Mouse (Mus musculus) forebrain, embryonic 15.5 days (tissue): ENCODE measurements around the gene Fxyd7. TPM values are rescaled to one million over a fixed set of nuclear protein-coding genes. Genes with fewer than 3 reads are reported as not detected.

Experiments used
- ATAC-seq: fragments of 200-750 bp; cut with Nextera tagmentation; replicated peaks from 2 replicates; pipeline ENCODE4 v1.8.0; 2017; ENCODE audit warnings: mild to moderate bottlenecking, moderate TSS enrichment, moderate library complexity
- H3K27ac ChIP-seq: fragments of 300-500 bp; sonication (generic); replicated peaks from 2 replicates; pipeline ENCODE4 v1.5.1; 2015; ENCODE audit warnings: mild to moderate bottlenecking, inconsistent platforms
- H3K27me3 ChIP-seq: fragments of 300-500 bp; sonication (generic); 2 replicates; pipeline ENCODE4 v1.6.1; 2015; ENCODE audit warnings: inconsistent platforms
- H3K36me3 ChIP-seq: fragments of 300-500 bp; sonication (generic); 2 replicates; pipeline ENCODE4 v1.6.1; 2015; ENCODE audit warnings: mild to moderate bottlenecking, inconsistent platforms
- H3K4me1 ChIP-seq: fragments of 300-500 bp; sonication (generic); 2 replicates; pipeline ENCODE4 v1.6.1; 2015; ENCODE audit warnings: inconsistent platforms
- H3K4me2 ChIP-seq: fragments of 300-500 bp; sonication (generic); replicated peaks from 2 replicates; pipeline ENCODE4 v1.6.1; 2015; ENCODE audit warnings: mild to moderate bottlenecking, inconsistent platforms
- H3K4me3 ChIP-seq: fragments of 300-500 bp; sonication (generic); 2 replicates; pipeline ENCODE4 v1.5.1; 2015; ENCODE audit warnings: mild to moderate bottlenecking, inconsistent platforms
- H3K9ac ChIP-seq: fragments of 300-500 bp; sonication (generic); replicated peaks from 2 replicates; pipeline ENCODE4 v1.6.1; 2015; ENCODE audit warnings: mild to moderate bottlenecking, inconsistent platforms
- H3K9me3 ChIP-seq: fragments of 300-500 bp; sonication (generic); 2 replicates; pipeline ENCODE4 v1.6.1; 2016; ENCODE audit warnings: inconsistent platforms
- WGBS: fragments of 180-500 bp; shearing (Covaris S2); methylation state at CpG from one replicate; pipeline ENCODE4 v1.1.7; 2015; ENCODE audit warnings: mixed read lengths; 5-methylcytosine and 5-hydroxymethylcytosine counted together
- polyA plus RNA-seq: library from polyadenylated mRNA; unstranded; fragments of >200 nt; fragmentation: Nextera tagmentation; extraction: Ambion mirVana; gene quantifications from 2 replicates; pipeline ENCODE4 v1.2.1, GENCODE M21; 2015

Fxyd7 gene
- polyA plus RNA-seq = 49.2 and 60.4 TPM in 2 replicates

DNA sequence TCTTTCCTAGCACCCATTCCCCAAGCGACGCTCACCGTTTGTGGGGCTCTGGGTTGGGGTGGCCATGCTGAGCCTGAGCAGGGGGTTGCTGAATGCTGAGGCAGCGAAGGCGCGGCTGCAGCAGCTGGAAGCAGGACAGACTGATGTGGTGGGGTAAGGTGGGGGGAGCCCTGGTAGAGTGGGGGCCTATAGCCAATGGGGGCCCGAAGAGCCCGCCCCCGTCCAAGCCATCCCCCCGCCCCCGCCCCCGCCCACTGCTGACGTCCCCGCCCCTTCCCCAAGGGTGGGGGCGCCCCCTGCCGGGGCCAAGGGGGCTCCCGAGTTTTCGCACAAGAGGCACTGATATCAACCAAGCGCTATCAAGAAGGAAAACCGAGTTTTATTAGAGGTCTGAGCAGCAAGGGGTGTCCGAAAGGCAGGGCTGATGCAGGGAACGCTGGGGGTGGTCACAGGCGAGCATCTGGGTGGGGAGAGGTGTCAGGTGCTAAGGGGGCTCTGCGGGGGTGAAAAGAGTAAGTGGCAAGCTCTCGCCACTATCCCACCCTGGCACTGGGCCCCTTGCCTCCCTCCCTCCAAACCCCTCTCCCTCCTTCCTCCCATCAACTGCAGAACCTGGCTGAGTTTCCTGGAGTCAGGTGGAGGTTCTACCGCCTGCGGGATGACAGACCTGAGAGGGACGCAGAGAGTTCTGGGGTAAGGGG lies at the start of gene Fxyd7:
TSS of gene Fxyd7 (minus strand) at position 147 of the 701 bp plus-strand sequence.
- Histone ChIP-seq H3K27me3 (peaks cover 40% of the 10 kb centered on the region), H3K27ac (no peak within 1 kb of the TSS), H3K4me3 (peak within 1 kb of the TSS; percentile 38), H3K4me1 (peaks cover 39% of the 10 kb centered on the region), H3K9ac (peak within 1 kb of the TSS; percentile 17), H3K36me3 (no peaks in the 10 kb centered on the region), H3K9me3 (no peaks in the 10 kb centered on the region), H3K4me2 (peak within 1 kb of the TSS; percentile 54)
- under 1% methylated on average over 28 of the region's 28 CpGs for WGBS
- no peak; the same call in 1 of the 2 replicates for ATAC-seq

DNA sequence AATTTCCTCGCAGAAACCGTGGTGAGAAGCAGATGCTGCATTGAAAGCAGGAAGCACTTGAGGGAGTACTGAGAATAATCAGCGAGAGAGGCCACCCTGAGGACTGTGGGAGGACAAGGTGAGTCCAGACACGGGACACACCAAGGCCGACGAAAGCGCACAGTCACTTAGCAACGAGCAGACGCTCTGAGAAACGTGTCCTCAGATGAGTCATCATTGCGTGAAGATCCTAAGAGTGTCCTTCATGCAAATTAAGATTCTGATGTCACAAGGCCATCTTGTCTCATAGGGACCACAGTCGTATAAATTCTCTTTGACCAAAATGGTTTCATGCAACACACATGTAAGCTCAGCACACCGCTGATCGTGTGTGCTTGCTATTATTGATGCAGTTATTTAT lies 49.5 kb upstream of the Fxyd7 start:
- no peak for ATAC-seq
- Histone ChIP-seq H3K36me3 (no peaks in the 10 kb centered on the region), H3K4me2 (no peak overlapping the region), H3K27ac (no peak overlapping the region), H3K27me3 (no peaks in the 10 kb centered on the region), H3K4me1 (no peaks in the 10 kb centered on the region), H3K4me3 (no peak overlapping the region), H3K9ac (no peak overlapping the region), H3K9me3 (no peaks in the 10 kb centered on the region)
- WGBS = 89% methylated on average over 14 of the region's 14 CpGs

DNA sequence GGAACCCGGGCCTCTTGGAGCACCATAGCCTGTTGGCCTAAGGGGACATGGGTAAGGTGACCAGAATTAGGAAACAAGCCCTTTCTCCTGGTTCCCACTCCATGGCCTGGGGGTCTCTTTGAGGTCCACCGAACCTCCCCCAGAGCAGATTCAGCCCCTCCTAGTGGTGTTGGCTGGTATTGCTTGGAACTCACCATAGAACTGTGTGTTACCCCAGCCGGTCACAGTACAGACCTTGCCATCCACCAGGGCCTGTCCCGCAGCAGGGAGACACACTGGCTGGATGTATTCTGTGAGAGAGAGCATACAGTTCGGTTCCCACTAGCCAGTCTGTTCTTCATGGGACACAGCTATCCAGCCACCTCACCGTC lies 48.3 kb upstream of the Fxyd7 start:
- H3K9ac ChIP-seq = no peak overlapping the region
- 88% methylated on average over 6 of the region's 6 CpGs for WGBS
- no peaks in the 10 kb centered on the region for H3K27me3 ChIP-seq
- no peak overlapping the region for H3K27ac ChIP-seq
- ATAC-seq = no peak
- no peak overlapping the region for H3K4me2 ChIP-seq
- H3K4me1 ChIP-seq = no peaks in the 10 kb centered on the region
- no peaks in the 10 kb centered on the region for H3K9me3 ChIP-seq
- no peak overlapping the region for H3K4me3 ChIP-seq
- no peaks in the 10 kb centered on the region for H3K36me3 ChIP-seq

DNA sequence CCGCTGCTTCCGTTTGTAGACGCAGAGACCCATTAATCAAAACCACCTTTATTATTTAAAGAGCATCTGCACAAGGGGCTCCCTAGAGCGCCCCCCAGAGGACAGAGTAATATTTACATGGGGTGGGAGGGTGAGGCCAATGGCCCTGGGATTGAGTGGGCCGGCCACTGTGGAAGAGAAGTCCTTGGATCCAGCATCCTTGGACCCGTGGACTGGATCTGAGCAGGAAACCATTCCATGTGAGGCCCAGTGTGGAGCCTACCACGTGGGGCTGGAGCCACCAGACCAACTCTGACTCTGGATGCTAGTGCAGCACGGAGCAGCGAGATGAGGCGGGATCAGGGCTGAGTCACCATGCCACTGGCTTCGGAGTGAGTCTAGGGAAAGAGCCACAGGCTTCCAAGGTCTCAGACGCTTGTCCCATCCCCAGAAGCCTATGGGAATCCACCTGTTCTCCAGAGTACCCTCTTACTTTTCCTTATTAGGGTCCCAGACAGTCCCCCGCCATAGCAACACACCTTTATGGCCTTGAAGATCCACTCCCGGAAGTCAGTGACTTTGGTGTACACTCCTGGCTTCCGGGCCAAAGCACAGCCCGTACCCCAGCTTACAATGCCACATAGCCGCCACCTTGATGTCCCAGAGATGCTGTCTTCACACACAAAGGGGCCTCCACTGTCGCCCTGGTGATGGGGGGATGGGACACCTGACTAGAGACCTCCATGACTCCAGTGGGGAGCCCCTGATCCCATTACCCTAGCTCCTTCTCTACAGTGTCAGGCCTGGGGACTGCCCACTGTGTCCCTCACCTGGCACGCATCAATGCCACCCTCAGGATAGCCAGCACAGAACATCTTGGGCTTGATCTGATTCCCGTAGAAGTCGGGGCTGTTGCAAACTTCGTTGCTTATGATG lies 47.7 kb upstream of the Fxyd7 start:
- Histone ChIP-seq H3K36me3 (no peaks in the 10 kb centered on the region), H3K9ac (no peak overlapping the region), H3K4me2 (no peak overlapping the region), H3K4me3 (no peak overlapping the region), H3K27me3 (no peaks in the 10 kb centered on the region), H3K4me1 (no peaks in the 10 kb centered on the region), H3K9me3 (no peaks in the 10 kb centered on the region), H3K27ac (no peak overlapping the region)
- ATAC-seq = no peak
- 82% methylated on average over 22 of the region's 22 CpGs for whole genome bisulfite sequencing

DNA sequence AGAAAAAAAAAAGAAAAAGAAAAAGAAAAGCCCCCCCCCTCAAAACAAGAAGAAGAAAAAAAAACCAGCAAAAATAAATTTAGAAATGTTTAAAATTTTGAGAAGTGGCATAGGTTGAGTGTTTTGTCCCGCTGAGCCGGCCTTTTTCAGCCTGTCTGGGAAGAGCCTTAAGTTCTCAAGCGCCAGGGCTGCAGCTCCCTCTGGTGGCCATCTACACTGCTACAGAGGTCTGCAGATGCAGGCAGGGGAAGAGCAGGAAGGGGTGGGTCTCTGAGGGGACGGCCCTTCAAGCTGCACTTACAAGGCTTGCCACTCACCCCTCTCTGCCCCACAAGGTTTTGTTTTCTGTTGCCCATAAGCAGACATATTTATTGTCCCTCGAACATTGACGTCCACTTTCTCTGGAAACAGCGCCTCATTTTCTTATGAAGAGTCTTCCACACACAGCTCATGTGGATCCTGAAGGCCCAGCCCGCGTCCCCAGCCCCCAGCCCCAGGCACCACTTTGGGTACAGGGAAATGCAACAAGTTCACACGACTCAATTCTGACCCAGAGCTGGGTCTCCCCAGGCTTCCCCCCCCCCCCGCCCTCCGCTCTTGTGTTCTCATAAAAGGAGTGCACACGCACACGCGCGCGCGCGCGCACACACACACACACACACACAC lies 46.4 kb upstream of the Fxyd7 start:
- no peaks in the 10 kb centered on the region for H3K9me3 ChIP-seq
- WGBS = 47% methylated on average over 20 of the region's 20 CpGs
- no peak overlapping the region for H3K9ac ChIP-seq
- H3K27me3 ChIP-seq = no peaks in the 10 kb centered on the region
- H3K4me1 ChIP-seq = no peaks in the 10 kb centered on the region
- no peaks in the 10 kb centered on the region for H3K36me3 ChIP-seq
- H3K27ac ChIP-seq = no peak overlapping the region
- peak overlapping the region; percentile 23 for H3K4me3 ChIP-seq
- H3K4me2 ChIP-seq = peak overlapping the region; percentile 36
- ATAC-seq = peak; percentile 94

DNA sequence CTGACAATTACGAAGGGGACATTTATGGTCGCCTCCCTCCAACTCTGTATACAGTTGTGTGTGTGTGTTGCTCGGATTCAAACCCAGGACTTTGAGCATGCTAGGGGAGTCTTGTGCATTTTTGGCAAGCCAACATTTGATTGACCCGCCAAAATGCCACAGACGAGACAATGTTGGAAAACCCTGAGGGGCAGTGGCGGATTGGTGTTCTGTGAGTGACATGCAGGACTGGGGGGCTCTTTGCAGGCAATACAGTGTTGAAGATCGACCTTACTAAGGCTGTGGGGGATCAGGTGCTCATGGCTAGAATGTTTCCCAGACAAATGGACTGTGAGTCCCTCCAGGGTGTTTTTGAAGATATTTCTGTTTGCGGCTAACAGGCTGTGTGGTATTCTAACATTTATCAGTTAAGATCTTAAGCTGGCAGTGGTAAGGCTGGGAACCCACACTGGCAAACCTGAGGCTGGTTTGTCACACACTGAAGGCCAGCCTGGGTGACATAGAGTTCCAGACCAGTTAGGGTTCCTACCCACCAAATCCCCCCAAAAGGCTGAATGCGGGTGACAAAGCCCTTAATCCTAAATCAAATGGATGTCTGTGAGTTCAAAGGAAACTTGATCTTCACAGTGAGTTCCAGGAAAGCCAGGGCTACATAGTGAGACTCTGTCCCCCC lies 45.8 kb upstream of the Fxyd7 start:
- H3K4me1 ChIP-seq = no peaks in the 10 kb centered on the region
- no peak overlapping the region for H3K9ac ChIP-seq
- H3K27ac ChIP-seq = no peak overlapping the region
- 77% methylated on average over 9 of the region's 9 CpGs for WGBS
- ATAC-seq = no peak
- H3K4me3 ChIP-seq = no peak overlapping the region
- no peak overlapping the region for H3K4me2 ChIP-seq
- H3K36me3 ChIP-seq = no peaks in the 10 kb centered on the region
- H3K27me3 ChIP-seq = no peaks in the 10 kb centered on the region
- H3K9me3 ChIP-seq = no peaks in the 10 kb centered on the region

DNA sequence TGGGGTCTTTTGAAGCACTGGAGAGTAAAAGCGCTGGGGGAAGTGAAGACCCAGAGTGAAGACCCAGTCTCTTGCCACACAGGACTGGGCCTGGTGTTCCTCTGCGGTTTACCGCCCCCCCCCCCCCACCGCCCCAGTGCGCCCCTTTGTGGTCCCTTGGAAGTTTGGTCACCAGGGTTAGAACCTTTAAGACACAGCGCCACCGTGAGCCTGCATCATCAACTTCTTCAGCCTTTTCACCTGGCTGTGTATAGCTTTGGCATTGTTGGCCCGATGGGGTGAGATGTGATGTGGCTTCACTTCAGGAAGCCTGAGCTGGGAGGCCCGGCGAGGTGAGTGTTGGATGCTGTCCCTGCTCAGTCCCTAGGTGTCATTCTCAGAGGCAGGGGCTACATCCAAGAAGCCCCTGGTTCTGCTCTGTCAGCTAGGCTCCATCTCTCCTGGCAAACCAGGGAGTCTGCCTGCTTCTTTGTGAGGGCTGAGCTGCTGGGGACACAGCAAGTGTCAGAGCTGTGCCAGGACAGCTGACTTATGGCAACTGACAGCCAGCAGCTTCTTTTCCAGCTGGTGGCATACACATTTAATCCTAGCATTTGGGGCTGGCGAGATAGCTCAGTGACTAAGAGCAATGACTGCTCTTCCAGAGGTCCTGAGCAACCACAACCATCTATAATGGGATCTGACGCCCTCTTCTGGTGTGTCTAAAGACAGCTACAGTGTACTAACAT lies 43.7 kb upstream of the Fxyd7 start:
- H3K9me3 ChIP-seq = no peaks in the 10 kb centered on the region

DNA sequence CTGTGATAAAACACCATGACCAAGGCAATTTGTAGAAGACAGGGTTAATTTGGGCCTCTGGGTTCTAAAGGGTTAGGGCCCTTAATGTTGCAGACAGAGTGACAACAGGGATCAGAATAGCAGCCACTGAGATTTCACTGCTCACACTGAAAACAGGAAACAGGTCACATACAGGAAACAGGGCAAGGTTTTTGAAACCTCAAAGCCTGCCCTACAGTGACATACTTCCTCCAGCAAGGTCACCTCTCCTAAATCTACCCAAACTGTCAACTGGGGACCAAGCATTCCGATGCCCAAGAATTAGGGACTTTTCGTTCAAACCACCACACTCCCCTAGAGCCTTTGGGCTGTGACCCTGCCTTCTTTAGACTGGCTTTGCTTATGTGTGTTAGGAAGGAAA lies 38.5 kb upstream of the Fxyd7 start:
- WGBS = 84% methylated on average over 2 of the region's 2 CpGs
- no peak overlapping the region for H3K4me2 ChIP-seq
- H3K4me3 ChIP-seq = no peak overlapping the region
- H3K9me3 ChIP-seq = no peaks in the 10 kb centered on the region
- H3K9ac ChIP-seq = no peak overlapping the region
- H3K36me3 ChIP-seq = no peaks in the 10 kb centered on the region
- H3K27me3 ChIP-seq = no peaks in the 10 kb centered on the region
- no peak for ATAC-seq
- H3K4me1 ChIP-seq = 0 out of 2 replicates have a peak, but pooled peaks cover 2% of the 10 kb centered on the region
- H3K27ac ChIP-seq = no peak overlapping the region

More for the DNA sequence above, 43.7 kb upstream of the Fxyd7 start:
- no peaks in the 10 kb centered on the region for H3K4me1 ChIP-seq
- H3K4me2 ChIP-seq = no peak overlapping the region
- no peak overlapping the region for H3K27ac ChIP-seq
- no peak overlapping the region for H3K9ac ChIP-seq
- H3K27me3 ChIP-seq = no peaks in the 10 kb centered on the region
- 27% methylated on average over 11 of the region's 12 CpGs for WGBS
- no peaks in the 10 kb centered on the region for H3K36me3 ChIP-seq
- H3K4me3 ChIP-seq = no peak overlapping the region
- no peak for ATAC-seq

DNA sequence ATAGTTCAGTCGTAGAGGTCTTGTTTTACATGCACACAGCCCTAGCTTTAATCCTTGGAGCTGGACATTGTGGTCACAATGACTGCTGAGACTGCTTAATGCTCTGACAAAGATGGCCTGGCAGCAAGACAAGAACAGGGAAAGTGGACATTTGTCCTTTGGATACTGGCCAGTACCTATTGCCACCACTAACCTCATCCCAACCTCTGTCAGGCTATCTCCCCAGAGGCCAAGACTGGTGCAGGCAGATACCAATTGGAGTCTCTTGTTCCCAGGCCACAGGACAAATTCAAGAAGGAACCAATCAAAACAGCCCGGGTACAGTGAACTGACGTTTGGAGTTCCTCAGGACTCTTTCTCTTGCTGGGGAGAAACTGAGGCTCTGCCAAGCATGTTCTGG lies 36.9 kb upstream of the Fxyd7 start:
- 63% methylated on average over 3 of the region's 3 CpGs for WGBS
- Histone ChIP-seq H3K27me3 (no peaks in the 10 kb centered on the region), H3K36me3 (no peaks in the 10 kb centered on the region), H3K9me3 (no peaks in the 10 kb centered on the region), H3K9ac (no peak overlapping the region), H3K4me1 (0 out of 2 replicates have a peak, but pooled peaks cover 2% of the 10 kb centered on the region), H3K4me3 (no peak overlapping the region), H3K27ac (no peak overlapping the region), H3K4me2 (no peak overlapping the region)
- ATAC-seq = no peak

DNA sequence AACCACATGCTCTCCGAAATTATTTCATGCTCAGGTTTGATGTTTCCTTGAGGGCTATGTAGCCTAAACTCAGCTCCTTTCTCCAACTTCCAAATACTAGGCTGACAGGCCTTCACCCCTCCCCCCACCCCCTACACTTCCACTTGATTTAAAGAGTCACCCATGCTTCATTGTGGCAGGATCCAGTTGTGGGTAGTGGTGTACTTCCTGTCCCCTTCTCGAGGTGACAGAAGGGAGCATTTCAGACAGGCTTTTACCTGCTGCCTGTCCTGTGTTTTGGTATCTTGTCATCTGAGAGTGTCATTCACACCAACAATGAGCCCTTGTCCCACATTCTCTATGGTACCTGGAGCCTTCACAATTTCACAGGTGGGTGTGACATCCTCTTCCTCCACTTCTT lies 36.0 kb upstream of the Fxyd7 start:
- Histone ChIP-seq H3K4me3 (no peak overlapping the region), H3K27me3 (no peaks in the 10 kb centered on the region), H3K9me3 (no peaks in the 10 kb centered on the region), H3K27ac (no peak overlapping the region), H3K4me2 (no peak overlapping the region), H3K36me3 (no peaks in the 10 kb centered on the region), H3K9ac (no peak overlapping the region), H3K4me1 (0 out of 2 replicates have a peak, but pooled peaks cover 2% of the 10 kb centered on the region)
- WGBS = 80% methylated on average over 2 of the region's 2 CpGs
- no peak for ATAC-seq

DNA sequence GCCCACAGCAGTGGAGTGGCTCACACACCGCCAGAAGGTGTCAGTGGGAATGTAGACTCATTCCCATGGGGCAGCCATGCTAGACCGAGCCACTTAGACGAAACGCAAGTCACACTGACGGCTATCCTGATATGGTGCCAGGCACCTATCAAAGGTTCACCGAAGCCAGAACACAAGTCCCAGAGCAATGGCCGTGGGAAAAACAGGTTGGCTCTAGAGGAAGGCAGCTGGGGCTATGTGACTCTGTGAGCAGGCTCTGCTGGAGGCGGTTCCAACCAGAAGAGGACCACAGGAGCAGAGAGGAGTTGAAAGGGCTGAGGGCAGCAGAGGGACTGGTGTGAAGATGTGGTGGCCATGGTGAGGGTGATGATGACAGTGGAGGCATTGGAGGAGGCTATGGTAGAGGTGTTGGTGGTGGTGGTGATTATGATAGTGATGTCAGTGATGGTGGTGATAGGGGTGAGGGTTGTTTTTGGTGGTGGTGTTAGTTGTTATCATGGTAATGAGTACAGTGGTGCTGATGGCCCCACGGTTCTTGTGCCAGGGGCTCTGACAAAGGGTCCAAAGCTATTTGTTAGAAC lies 35.0 kb upstream of the Fxyd7 start:
- H3K4me2 ChIP-seq = no peak overlapping the region
- H3K4me1 ChIP-seq = 0 out of 2 replicates have a peak, but pooled peaks cover 2% of the 10 kb centered on the region
- no peak for ATAC-seq
- WGBS = 91% methylated on average over 9 of the region's 9 CpGs
- H3K9ac ChIP-seq = no peak overlapping the region
- H3K27me3 ChIP-seq = no peaks in the 10 kb centered on the region
- H3K36me3 ChIP-seq = no peaks in the 10 kb centered on the region
- no peak overlapping the region for H3K27ac ChIP-seq
- no peaks in the 10 kb centered on the region for H3K9me3 ChIP-seq
- H3K4me3 ChIP-seq = no peak overlapping the region
